Mouse (Mus musculus) embryo, embryonic 10.5 days (tissue): ENCODE results near the gene Kcnk13.
"Not testable (repeated sequence)": the region's sequence is repeated elsewhere in the genome, so short reads cannot be mapped to it uniquely, and the experiment has no call there.

Experiments
- DNase-seq: peaks from one replicate; pipeline ENCODE4 v3.0.0-alpha.2; 2015; ENCODE audit warnings: low spot score

Kcnk13 gene

DNA sequence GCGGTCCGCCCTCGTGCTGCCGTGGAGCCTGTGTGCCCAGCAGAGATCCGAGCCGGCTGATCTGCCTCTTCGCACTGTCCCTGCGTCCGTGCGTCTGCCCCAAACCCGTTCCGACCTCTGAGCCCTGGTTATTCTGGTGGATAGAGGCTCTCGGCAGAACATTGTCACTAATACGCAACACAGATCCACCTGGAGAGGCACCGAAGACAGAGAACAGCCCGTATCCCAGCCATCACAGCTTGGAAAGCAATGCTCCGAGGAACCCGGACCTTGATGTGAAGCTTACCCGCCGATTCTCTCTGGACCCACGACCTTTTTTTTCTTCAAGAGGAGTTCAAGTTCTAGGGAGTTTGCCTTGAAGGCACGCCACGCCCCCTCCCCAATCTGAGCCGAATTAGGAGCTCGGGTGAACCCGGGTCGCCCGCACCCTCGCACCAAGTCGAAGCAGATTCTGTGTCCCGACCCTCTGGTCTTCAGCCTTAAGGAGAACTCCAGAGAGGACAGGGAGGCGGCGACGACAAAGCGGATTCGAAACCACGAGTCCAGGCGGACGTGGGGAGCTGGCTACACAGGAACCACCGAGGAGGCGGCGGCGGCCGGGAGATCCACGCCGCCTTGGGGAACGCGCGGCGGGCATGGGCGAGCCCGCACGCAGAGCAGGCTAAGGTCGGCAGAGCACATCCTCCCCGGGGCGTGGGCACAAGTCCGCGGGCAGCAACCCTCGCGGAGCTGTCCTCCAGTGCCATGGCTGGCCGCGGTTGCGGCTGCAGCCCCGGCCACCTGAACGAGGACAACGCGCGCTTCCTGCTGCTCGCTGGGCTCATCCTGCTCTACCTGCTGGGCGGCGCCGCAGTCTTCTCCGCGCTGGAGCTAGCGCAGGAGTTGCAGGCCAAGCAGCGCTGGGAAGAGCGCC lies 1.2 kb downstream of the Kcnk13 start:
- peak; percentile 50 for DNase-seq

DNA sequence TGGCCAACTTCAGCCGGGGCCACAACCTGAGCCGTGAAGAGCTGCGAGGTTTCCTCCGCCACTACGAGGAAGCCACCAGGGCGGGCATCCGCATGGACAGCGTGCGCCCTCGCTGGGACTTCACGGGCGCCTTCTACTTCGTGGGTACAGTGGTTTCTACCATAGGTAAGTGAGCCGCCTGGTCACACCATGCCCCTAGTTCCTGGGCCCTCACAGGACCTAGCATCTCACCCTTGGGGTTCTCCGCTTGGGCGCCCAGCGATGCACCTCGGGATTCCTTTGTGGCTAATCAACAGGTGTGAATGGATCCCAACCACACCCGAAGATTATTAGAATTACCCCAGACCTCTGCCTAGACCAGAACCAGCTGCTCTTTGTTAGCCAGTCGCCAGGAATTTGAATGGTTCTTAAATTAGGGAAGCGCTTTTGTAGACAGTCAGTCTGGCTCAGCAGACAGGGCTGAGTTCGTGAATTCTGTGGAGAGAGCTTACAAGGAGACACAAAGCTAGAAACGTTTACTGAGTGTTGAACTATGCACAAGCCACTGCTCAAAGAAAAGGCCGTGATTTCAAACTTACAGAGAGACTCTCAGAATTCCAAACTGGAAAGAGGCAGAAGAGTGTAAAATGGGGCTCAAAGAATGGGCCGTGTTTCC lies 1.9 kb downstream of the Kcnk13 start:
- DNase-seq: peak; percentile 42

DNA sequence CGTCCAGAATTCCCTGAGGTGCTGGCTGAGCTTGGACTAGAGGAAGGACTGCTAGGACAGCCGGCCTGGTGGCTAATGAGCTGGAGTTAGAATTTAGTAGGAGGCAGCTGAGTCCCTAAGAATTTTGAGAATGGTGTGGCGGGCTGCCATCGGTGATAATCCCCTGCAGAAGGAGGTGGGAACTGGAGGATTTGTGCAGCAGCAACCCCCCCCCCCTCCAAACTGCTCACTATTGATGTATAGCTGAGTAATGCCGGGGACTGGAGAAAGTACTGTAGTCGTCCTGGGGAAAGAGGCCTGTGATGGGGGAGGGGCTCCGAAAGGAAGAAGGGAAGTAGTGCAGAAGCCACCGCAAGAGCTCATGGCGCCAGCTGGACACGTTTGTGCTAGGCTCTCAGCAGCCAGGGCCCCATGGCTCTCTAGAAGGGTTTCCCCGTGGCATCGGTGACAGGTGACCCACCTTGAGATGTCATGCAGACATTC lies 2.6 kb downstream of the Kcnk13 start:
- DNase-seq: peak; percentile 40

DNA sequence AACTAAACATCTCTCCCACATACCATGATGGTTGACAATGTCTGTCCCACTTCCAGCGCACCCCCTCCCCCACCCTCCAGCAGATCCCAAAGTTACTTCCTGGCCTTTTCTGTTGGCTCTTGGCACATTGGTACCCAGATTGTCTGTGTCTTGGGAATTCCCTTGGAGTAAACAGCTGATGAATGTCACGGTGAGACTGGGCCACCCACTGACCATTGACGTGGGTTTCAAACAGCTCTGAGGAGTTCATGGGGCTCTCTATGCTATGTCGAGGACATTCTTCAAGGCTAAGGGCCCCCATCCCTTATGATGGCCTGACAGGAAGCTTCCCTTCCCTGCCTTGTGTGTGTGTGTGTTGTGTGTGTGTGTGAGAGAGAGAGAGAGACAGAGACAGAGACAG lies 5.6 kb downstream of the Kcnk13 start:
- no peak for DNase-seq

DNA sequence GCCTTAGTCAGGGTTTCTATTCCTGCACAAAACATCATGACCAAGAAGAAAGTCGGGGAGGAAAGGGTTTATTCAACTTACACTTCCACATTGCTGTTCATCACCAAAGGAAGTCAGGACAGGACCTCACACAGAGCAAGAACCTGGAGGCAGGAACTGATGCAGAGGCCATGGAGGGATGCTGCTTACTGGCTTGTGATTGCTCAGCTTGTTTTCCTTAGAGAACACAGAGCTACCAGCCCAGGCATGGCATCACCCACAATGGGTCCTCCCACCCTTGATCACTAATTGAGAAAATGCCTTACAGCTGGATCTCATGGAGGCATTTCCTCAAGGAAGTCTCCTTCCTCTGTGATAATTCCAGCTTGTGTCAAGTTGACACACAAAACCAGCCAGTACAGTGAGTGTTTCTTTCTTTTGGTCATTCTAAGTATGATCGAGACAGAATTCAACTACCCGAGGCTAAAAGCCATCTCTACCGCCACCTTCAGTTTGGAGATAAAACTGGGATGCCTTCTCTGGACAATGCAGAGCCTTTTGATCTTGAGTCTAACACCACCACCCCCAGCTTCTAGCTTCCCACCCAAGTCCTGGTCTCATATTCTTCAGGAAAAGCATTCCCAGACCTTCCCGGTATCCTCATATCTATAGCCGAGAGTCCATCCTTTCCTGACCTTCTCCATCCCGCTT lies 7.1 kb downstream of the Kcnk13 start:
- not testable (repeated sequence) for DNase-seq

DNA sequence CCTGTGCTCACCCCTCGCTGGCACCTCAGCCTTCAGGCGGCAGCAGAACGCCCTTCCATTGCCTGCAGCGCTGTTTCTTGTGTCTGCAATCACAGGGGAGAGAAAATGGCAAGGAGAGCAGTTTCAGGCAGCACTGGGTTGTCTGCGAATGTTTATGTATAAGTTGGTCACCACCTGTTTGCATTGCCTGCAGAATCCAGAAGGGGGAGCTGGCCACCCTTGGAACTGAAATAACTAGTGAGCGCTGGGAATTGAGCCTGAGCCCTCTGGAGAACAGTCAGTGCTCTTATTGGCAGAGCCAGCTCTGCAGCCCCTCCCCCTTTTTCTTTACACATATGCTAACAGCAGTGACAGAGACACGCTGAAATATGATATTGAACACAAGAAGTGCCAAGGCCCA lies 8.5 kb downstream of the Kcnk13 start:
- DNase-seq: no peak

DNA sequence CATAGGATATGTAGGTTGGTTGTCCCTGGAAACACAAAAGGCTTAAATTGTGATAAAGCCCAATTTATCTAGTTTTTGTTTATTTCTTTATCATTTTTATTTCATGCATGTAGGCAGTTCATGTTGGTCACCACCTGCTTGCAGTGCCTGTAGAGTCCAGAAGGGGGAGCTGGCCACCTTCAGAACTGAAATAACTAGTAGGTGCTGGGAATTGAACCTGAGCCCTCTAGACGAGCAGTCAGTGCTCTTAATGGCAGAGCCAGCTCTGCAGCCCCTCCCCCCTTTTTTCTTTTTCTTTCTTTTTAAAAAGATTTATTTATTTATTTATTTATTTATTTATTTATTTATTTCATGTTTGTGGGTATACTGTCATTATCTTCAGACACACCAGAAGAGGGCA lies 9.4 kb downstream of the Kcnk13 start:
- no peak for DNase-seq

DNA sequence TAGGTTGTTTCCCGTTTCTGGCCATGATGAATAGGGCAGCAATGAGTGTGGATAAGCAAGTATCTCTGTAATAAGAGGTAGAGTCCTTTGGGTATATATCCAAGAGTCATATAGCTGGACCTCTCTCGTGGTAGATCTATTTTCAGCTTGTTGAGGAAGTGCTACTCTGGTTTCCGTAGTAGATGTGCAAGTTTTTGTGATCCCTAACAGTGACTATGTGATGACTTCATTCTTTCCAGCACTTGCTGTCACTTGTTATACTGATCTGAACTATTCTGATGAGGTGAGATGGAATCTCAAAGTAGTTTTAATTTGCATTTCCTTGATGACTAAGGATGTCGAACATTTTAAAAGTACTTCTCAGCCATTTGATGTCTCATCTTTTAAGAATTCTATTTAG lies 15.2 kb downstream of the Kcnk13 start:
- DNase-seq: no peak

DNA sequence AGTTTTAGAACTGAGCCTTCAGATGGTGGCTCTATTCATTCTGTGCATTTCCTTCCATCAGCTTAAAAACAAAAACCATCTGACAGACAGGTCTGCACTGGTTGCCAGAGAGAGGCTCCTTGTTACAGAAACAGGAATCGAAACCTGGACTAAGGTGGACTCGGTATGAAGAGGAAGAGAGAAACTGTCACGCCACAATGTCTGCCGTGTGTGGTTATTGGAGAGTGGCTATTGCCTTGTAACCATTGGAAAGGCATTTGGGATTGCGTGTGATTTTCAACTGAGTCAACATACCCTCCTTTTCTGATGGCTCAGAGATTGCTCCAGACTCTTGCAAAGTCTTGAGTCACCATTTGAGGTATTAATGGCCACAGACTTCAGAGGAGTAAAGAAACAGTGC lies 22.5 kb downstream of the Kcnk13 start:
- no peak for DNase-seq

DNA sequence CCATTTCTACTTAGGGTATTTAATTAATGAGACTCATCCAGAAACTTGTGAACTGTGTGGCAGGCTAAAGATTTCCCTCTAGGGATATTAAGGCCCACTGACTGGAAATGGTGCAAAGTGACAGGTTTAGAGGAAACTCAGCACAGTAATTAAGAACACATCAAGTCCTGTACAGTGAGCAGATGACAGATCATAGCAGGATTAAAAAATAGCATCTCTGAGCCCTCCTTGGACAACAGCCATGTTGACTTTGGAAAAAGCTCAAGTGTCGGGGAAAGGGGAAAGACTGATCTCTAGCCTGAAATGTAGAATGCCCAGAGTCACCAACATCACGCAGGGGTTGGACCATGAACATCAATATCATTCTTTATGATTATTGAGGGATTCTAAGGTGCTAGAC lies 23.8 kb downstream of the Kcnk13 start:
- DNase-seq: no peak

DNA sequence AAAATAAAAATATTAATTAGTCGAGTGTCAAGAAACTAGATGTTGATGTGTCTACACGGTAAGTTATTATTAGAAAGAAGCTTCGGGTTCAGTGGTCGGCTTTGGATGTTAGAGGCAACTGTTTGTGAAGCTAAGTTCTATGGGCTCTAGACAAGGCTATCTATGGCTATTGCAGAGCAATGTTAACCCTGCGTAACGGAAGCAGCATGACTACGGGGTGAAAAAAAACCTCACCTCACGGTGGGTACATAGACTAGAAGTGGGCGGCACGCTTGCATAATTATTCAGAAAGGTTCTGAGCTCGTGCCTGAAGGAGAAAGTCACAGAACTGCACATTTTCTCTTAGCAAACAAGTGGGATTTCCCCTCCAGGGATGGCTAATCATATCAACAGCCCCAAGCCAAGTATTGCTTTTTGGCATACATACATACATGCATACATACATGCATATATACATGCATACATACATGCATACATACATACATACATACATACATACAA lies 28.1 kb downstream of the Kcnk13 start:
- DNase-seq: no peak

DNA sequence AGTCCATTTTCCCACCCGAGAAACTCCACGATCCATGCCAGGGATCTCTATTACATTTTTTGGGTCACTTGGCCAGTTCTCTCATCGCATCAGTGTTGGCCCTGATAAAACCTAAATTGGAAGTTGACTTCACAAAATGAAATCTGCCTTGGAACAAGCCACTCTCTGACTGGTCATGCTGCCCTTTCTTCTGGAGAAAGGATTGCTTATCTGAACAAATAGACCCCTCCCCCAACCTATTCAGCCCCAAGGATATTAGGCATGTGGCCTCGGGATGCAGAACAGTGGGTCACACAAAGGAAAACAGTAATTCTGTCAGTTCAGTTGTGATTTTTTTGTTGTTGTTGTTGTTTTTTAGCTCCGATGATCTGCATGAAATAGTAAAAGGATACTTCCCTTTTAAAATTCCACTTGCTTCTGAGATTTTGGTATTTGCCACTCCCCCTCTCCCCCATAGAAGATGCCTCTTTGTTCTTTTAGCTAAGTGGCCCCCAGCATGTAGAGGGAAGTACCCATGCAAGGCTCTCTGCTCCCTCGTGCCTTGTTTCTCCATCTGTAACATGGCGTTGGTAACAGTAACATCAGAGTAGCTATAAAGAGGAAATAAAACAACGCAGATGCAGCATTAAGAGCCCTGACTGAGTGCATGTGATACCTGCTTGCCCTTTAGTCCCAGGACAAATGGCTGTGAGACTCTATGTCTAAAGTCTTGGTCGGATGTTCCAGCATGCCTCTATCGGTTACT lies 29.0 kb downstream of the Kcnk13 start:
- no peak for DNase-seq

DNA sequence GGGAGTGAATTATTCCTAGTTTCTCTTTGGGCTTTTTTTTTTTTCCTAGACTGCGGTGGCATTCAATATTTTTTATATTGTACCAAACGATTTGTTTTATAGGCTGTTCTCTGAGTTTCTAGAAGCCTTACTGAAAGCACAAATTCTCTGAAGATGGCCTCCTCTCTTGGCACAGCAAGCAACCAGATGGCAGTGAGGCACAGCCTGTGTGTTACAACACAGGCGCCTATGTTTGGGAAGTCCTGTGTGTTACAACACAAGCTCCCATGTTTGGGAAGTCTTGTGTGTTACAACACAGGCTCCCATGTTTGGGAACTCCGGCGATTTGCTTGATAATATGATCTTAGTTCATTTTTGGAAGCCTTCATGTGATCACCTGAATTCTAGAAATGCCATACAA lies 31.7 kb downstream of the Kcnk13 start:
- DNase-seq: no peak

DNA sequence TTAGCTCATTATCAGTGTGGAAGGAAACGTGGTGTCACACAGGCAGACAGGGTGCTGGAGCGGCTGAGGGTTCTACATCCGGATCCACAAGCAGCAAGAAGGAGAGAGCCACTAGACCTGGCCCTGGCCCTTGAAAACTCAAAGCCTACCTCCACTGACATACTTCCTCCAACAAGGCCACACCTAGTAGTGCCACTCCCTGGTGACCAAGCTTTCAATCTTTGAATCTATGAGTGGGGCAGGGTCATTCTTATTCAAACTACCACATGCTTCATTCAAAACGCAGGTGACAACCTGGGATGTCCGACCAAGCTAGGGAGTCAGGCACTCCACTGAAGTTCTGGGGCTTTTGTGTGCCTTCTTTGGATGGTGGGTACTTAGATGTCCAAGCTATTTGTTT lies 35.4 kb downstream of the Kcnk13 start:
- DNase-seq: no peak

DNA sequence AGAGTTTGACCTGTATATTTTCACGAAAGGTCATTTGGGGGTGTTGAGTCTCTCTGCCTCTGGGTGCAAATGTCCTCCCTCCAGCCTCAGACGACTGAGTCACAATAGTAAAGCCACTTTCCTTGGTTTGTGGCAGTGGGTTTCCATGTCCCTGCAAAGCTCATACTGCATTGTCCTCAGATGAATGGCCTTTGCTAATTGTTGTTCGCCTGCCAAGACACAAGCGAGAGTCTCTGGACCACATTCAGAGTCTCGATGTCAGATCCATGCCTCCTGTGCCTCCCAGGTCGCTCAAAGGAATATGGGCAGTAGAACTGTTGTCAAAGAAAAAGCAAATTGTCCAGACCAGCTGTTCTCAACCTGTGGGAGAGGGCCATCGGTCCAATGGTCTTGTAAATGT lies 36.1 kb downstream of the Kcnk13 start:
- no peak for DNase-seq

DNA sequence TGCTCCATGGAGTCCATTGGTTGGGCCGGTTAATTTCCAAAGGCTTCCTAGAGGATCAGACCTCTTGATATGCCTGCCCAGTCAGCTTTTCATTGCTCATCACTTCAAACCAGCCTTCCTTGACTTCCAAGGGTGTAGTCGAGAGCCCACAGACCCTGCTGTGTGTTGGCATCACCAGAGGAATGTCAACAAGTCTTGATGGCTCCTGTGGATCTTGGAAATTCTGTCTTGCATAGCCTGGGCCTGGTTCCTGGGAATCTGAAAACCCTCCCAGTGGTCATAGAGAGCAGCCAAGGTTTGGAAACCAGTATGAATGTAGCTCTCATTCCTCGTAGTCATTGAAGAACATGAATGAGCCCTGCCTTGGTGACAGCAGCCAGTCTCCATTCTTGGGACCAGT lies 36.9 kb downstream of the Kcnk13 start:
- DNase-seq: no peak

DNA sequence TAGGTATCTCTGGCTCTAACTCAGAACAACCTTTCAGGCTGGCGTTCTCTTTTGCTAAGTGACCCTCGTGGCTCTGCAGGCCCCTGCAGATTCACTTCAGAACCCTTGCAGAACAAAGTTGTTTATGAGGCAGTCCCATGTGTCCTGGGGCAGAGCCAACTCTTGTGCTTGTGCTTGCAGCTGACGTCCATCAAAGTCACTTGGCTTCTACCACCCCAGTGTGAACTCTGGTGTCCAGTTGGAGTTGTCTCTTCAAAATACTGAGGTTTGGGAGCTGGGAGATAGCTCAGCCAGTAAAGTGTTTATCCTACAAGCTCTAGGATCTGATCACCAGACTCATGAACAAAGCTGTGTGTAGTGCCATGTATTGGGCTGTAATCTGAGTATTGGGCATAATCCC lies 37.6 kb downstream of the Kcnk13 start:
- no peak for DNase-seq

DNA sequence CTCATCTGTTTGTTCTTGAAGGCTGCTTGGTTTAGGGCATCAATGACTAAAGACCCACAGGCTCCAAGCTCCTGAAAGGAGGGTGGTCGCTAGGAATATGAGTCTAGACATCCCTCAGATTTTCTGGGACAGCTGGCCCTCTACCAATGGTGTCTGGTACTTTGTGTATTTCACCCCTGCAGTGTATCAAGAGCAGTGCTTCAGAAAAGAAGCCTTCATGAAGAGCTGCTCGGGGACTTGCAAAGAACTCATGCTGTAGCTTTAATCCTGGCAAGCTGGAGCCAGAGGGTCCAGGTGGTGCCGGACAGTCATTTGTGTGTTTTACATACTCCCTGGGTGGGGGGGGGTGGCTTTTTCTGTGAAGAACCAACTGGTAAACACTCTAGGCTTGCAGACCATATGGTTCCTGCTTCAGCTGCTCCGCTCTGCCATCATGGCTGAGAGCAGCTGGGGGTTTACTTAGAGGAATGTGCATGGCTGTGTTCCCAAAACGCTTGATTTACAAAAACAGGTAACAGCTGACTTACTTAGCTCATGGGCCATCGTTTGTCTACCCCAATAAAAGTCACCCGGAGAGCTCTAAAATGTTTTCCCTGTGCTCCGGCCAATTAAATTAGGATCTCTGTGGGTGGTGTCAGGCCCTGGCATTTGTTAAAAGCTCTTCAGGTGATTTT lies 38.8 kb downstream of the Kcnk13 start:
- DNase-seq: peak; percentile 11

DNA sequence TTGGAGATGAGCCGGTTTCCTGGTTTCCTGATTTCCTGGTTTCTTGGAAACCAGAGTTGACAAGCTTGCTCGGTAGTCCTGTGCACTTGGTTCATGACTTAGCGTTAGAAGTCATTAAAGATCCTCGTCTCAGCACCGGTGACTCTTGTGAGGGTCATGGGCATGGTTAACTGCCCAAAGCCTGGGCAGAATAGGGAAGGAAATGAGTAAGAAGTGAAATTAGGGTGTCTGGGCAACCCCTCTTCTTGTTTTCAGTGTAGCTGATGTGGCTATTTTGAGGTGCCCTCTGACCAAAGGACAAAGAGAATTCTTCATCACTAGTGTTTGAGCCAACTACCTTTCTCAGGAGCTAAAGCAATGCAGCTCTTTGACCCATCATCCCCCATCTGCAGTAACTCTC lies 41.0 kb downstream of the Kcnk13 start:
- DNase-seq: no peak

DNA sequence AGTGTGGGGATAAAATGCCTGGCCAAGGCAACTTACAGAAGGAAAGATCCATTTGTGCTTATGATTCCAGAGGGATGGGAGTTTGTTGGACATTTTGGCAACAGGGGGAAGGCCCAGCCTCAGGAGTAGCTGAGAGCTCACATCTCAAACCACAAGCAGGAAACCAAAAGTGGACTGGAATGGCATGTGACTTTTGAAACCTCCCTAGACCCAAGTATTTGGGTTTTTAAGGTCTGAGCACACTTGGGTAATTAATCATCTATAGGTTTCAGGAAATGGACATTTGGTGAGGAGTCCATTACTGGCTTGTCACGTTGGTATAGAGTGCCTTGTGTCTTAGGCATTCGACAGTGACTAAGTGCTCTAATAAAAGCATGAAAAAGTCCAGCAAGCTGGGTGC lies 42.4 kb downstream of the Kcnk13 start:
- DNase-seq: no peak

DNA sequence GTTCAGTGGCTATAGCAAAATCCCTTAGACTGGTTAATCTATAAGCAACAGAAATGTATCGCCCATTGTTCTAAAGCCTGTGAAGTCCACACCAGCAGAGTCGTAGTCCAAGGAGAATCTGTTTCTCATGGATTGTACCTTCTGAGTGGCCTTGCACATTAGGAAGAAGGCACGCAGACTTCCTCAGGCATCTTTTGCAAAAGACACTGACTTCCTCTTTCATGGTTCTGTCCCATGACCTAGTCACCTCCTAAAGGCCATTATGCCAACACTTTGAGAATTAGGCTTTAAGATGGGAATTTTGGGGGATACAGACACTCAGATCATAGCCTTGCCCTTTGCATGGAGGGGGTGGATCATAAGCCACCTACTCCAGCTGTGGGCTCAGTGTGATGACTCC lies 48.5 kb downstream of the Kcnk13 start:
- no peak for DNase-seq
